Mouse (Mus musculus) gonadal fat pad, adult 2 months (tissue): ENCODE results near the gene Asgr2. TPM values are rescaled to one million over a fixed set of nuclear protein-coding genes. Genes with fewer than 3 reads are reported as not detected.
"Not testable (repeated sequence)": the region's sequence is repeated elsewhere in the genome, so short reads cannot be mapped to it uniquely, and the experiment has no call there.

Experiments
- DNase-seq: peaks from one replicate; pipeline ENCODE4 v3.0.0-alpha.2; 2012; ENCODE audit warnings: low read depth
- polyA plus RNA-seq: library from polyadenylated mRNA; depleted of rRNA; stranded (reverse); fragments of >200 nt; gene quantifications from 2 replicates; pipeline ENCODE4 v1.2.3, GENCODE M21; 2012; rRNA removed

The Asgr2 gene
- polyA plus RNA-seq, 1 experiment: 1.4 TPM

DNA sequence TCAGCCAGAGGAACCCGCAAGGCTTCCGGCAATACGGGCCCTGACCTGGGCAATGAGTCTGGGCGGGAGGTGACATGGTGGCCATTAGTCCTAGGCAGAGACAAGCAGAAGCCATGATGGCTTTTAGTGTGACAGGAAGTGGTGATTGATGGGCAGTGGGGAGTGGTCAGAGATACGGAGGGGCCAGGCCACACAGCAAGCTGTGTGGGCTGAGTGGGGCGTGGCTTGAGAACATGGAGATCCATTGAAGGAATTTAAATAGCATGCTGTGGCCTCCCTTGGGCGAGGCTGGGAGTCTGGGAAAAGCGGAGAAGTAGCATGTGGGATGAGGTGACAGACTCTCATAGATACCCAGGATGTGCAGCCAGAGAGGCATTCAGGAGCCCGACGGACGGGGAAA is 5.0 kb downstream of the Asgr2 start:
- no peak for DNase-seq

DNA sequence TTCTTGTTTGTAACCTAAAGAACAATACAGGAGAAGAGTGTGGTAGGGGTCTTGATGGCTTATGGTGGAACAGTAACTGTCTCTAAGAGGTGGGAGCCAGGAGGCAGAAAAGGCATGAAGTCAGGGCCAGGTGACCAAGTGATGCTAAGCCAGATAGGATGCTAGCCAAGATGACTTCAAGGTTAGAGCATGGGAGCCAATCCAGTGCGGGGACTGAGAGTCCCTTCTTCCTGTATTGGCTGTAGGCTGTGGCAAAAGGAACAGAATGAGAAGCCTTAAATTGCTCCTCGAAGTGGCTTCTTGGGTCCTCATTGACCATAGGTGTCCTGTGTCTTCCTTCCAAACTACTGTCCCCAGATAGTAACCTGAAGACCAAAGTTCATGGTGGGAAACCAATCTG is 6.7 kb downstream of the Asgr2 start:
- no peak for DNase-seq

DNA sequence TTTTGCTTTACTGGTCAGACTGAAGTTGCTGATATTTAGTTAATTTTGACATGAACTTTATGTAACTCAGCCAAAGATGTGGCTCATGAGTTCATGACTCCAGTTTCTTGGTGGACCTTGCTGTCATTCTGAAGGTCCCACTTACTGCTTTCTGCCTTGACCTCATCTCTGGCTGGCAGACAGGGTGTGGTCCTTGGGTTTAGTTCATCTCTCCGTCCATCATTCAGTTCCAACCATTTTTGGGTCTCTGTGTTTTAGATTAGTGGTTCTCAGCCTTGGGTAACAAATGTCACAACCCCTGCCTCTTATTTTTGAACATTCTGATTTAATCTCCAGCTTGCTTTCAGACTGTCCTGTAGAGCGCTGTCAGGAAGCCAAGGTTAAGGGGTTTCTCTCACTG is 7.4 kb downstream of the Asgr2 start:
- DNase-seq: no peak

DNA sequence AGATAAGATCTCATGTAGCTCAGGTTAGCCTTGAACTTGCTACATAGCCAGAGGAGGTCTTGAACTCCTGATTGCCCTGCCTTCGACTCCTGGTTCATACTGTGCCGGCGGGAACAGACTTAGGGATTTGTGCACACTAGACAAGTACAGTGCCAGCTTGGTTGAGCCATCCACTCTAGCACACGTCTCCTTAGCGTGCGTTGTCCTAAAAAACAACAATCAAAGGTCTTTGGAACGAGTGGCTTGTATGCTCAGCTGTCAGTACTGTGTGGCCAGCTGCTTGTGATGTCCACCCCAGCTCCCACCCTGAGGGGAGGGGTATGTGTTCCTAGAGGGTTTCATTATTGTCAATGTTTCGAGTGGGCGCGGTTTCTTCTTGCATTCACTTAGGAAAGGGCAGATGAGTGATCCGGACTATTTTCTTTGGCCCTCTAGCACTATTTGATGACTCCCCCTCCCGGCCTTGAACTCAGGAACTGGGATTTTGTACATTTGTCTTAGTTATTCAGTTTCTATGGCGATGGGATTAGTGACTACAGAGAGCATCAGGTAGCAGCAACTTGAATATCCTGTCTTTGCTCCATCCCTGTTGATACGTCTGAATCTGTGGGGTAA is 11.4 kb downstream of the Asgr2 start:
- DNase-seq: no peak

DNA sequence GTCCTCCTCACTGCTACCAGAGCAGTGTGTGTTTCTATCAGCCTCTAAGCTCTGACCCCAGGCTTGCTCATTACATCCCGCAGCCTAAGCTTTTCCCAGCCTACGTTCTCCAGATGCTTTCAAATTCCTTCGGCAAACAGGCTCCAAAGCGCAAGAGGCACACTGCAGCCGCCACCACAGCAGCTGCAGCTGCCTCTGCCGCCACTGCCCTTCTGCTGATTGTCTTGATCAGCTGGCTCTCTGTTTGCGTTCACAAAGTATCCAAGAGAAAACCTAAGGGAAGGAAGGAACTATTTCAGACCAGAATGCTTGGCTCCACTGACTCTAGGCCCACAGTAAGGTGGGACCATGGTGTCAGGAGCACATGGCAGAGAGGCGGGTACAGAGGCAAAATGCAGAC is 14.6 kb downstream of the Asgr2 start:
- DNase-seq: no peak

DNA sequence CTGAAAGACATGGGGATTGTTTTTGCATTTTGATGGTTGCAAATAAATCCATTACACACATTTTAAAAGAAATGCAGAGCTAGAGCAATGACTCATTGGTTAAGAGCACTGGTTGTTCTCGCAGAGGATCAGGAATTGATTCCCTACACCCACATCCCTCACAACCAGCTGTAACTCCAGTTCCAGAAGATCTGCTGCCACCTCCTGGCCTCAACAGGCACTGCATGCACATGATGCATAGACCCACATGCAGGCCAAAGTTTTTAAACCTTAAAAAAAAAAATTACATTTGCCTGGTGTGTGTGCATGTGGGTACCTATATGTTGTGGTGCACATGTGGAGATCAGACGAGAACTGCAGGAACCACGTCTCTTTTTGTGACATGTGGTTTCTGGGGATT is 17.7 kb downstream of the Asgr2 start:
- DNase-seq: no peak

DNA sequence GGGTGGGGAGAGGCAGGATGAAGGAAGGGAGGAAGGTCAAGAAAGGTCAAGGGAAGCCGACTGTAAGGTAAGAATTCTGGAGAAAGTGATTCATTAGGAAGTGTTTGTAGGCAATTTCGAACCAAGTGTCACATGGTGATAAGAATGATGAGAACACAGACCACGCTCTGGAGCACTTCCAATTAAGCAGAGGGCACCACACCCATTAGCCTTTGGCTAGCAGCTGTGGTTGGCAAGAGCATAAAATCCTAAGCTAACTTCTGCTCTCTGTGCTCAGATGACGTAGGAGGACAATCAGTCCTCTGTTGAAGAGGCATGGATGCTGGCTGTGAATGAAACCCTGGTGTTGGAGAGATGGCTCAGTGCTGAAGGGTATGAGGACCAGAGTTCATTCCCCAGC is 22.1 kb downstream of the Asgr2 start:
- no peak for DNase-seq

DNA sequence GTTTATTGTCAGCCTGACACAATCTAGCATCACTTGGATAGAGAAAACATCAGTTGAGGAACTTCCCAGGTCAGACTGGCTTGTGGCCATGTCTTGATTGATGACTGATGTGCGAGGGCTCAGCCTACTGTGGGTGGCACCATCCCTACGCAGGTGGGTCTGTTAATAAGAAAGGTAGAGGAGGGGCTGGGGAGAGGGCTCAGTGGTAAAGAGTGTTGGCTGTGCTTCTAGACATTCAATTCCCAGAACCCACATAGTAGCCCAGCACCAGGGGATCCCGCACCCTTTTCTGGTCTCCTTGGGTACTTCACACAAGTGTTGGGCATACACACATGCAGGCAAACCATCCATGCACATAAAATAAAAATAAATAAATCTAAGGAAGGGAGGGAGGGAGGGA is 23.5 kb downstream of the Asgr2 start:
- no peak for DNase-seq

DNA sequence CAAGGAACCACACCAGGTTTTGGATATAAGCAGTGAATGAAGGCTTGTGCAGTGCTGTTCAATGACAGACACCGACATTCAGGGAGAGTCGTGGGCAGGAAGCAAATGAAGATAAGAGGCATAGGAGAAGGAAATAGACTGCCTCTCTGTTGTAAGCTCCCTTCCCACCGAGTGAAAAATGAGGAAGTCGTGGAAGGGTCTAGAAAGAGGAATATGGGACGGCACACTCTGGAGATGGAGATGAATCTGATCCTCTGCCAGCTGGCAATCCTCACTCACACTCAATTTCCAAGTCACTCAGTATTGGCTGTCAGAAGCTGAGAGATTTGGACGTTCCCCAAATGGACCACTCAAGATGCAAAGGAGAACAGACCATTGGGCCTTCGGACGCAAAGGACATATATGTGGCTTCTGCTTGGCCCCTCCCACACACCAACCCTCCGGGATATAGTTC is 37.5 kb downstream of the Asgr2 start, which contains the start of gene Mgl2:
Gene Mgl2, plus strand, starts transcription at position 404 of the 454 bp plus-strand sequence.
- no peak for DNase-seq

DNA sequence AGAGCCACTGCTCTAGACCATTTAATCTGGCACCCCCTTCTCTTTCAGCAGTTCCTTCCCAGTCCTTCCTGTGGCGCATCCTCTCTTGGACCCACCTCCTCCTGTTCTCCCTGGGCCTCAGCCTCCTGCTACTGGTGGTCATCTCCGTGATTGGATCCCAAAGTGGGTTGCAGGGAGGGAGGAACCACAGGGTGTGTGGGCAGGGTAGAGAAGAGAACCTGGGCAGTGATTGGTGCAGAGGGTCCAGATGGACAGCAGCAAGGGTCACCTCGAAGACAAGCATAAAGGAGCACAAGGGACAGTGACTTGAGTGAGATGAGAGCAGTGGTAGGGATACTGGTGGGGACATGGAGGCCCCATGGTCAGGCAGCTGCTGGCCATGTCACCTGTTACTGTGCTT is 42.6 kb downstream of the Asgr2 start:
- DNase-seq: not testable (repeated sequence)

DNA sequence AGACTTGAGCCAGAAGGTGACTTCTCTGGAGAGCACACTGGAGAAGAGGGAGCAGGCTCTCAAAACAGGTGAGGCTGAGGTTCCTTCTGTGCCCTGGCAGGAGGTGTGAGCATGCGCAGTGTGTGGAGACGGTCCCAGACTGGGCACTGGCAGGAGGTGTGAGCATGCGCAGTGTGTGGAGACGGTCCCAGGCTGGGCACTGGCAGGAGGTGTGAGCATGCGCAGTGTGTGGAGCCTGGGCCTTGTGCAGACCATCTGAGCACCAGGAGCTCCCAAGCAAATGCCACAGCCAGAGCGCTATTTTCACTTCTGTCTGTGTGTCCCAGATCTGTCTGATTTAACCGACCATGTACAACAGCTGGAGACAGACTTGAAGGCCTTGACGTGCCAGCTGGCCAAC is 43.5 kb downstream of the Asgr2 start:
- not testable (repeated sequence) for DNase-seq

DNA sequence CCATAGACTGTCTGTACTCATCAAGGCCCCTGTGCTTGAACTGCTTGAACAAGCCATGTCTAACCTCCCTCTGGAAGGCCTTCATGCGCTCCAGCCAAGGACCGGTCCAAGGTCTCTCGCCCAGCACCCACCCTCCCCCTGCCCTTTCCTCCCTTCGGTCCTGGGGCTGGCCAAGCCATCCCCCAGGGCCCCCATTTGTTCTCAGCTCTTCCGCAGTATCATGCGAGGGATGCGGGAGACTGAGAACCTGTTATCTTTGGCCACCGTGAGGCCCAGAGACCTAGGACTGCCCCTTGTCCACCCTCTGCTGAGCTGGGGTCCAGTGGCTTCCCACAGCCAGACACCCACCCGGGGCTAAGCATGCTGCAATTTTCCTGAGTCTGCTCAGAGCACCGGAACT is 46.7 kb downstream of the Asgr2 start:
- DNase-seq: no peak

DNA sequence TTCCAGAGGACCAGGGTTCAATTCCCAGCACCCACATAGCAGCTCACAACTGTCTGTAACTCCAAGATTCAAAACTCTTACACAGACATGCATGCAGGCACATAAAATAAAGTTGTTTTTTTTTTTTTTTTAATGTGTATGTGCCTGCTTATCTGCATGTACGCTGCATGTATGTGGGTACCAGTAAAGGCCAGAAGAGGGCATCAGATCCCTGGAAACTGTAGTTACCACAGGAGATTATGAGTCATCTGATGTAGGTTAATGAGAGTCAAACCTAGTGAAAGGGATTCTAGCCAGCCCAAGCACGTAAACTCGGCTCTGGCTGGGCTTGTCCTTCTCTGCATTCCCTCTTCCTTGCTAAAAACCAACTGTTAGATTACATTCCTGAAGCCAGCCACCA is 58.6 kb downstream of the Asgr2 start:
- DNase-seq: no peak

Other genes starting within 250 kb of the Asgr2 start
- gene Plscr3, start 246.3 kb upstream of the Asgr2 start, polyA plus RNA-seq: 60.4 and 66.9 TPM in 2 replicates
- gene Tnk1, start 233.9 kb upstream of the Asgr2 start, polyA plus RNA-seq: 26.0 and 32.5 TPM in 2 replicates
- not detected in 2 replicates for gene Tmem95, start 214.6 kb upstream of the Asgr2 start, polyA plus RNA-seq
- gene Kctd11, start 211.2 kb upstream of the Asgr2 start, polyA plus RNA-seq: 9.0 and 10.0 TPM in 2 replicates
- gene Acap1, start 197.1 kb upstream of the Asgr2 start, polyA plus RNA-seq: 37.7 and 38.2 TPM in 2 replicates
- 5.4 and 5.9 TPM in 2 replicates for gene 2810408A11Rik, start 191.7 kb upstream of the Asgr2 start, polyA plus RNA-seq
- 42.3 and 45.0 TPM in 2 replicates for gene Neurl4, start 191.6 kb upstream of the Asgr2 start, polyA plus RNA-seq
- 56.9 and 61.2 TPM in 2 replicates for gene Gps2, start 178.8 kb upstream of the Asgr2 start, polyA plus RNA-seq
- 457 and 520 TPM in 2 replicates for gene Eif5a, start 170.7 kb upstream of the Asgr2 start, polyA plus RNA-seq
- gene Ybx2, start 156.8 kb upstream of the Asgr2 start, polyA plus RNA-seq: 19.2 and 37.4 TPM in 2 replicates
- gene Slc2a4, start 144.5 kb upstream of the Asgr2 start, polyA plus RNA-seq: 121 and 139 TPM in 2 replicates
- gene Cldn7, start 127.9 kb upstream of the Asgr2 start, polyA plus RNA-seq: 88.4 and 172 TPM in 2 replicates
- 94.3 and 108 TPM in 2 replicates for gene Ctdnep1, start 111.5 kb upstream of the Asgr2 start, polyA plus RNA-seq
- gene Elp5, start 110.1 kb upstream of the Asgr2 start, polyA plus RNA-seq: 60.1 and 80.3 TPM in 2 replicates
- gene Gabarap, start 101.5 kb upstream of the Asgr2 start, polyA plus RNA-seq: 568 and 793 TPM in 2 replicates
- gene Phf23, start 96.9 kb upstream of the Asgr2 start, polyA plus RNA-seq: 22.8 and 23.2 TPM in 2 replicates
- gene Dvl2, start 92.0 kb upstream of the Asgr2 start, polyA plus RNA-seq: 13.7 and 19.1 TPM in 2 replicates
- gene Acadvl, start 77.2 kb upstream of the Asgr2 start, polyA plus RNA-seq: 79.9 and 96.2 TPM in 2 replicates
- 12.8 and 16.6 TPM in 2 replicates for gene Dlg4, start 75.7 kb upstream of the Asgr2 start, polyA plus RNA-seq
- 0.08 and 0.72 TPM in 2 replicates for gene Asgr1, start 38.6 kb upstream of the Asgr2 start, polyA plus RNA-seq
- gene Mgl2, start 37.7 kb downstream of the Asgr2 start, polyA plus RNA-seq: 14.1 and 33.9 TPM in 2 replicates
- 19.1 and 24.5 TPM in 2 replicates for gene Clec10a, start 63.6 kb downstream of the Asgr2 start, polyA plus RNA-seq
- 30.7 and 42.7 TPM in 2 replicates for gene Slc16a11, start 120.1 kb downstream of the Asgr2 start, polyA plus RNA-seq
- 22.1 and 30.3 TPM in 2 replicates for gene Slc16a13, start 128.4 kb downstream of the Asgr2 start, polyA plus RNA-seq
- gene Bcl6b, start 137.2 kb downstream of the Asgr2 start, polyA plus RNA-seq: 8.1 and 9.1 TPM in 2 replicates
- gene 0610010K14Rik, start 145.3 kb downstream of the Asgr2 start, polyA plus RNA-seq: 61.6 and 71.7 TPM in 2 replicates
- 7.6 and 11.2 TPM in 2 replicates for gene Gm21988, start 147.2 kb downstream of the Asgr2 start, polyA plus RNA-seq
- 341 and 367 TPM in 2 replicates for gene Rnasek, start 147.2 kb downstream of the Asgr2 start, polyA plus RNA-seq
- 26.5 and 31.6 TPM in 2 replicates for gene Alox12, start 162.7 kb downstream of the Asgr2 start, polyA plus RNA-seq
- 2.2 and 3.1 TPM in 2 replicates for gene Alox12e, start 230.0 kb downstream of the Asgr2 start, polyA plus RNA-seq